Mouse (Mus musculus): Measurements from ENCODE around the gene Ebp. TPM values are rescaled to one million over a fixed set of nuclear protein-coding genes. Genes with fewer than 3 reads are reported as not detected.

Gene Ebp
- polyA plus RNA-seq, 1 experiment from 2014 or later = 29.3 TPM

- Histone ChIP-seq H3K36me3 (no peaks in the 10 kb centered on the region), H3K27me3 (no peaks in the 10 kb centered on the region), H3K9ac (replicated peaks) (no peak overlapping the region), H3K27ac (no peak overlapping the region), H3K4me3 (replicated peaks) (no peak overlapping the region), H3K9me3 (no peaks in the 10 kb centered on the region), H3K4me2 (replicated peaks) (no peak overlapping the region), H3K4me1 (replicated peaks) (no peaks in the 10 kb centered on the region; the same call in 1 of the 2 replicates)
- ATAC-seq = no peak
- 72% methylated on average over 2 of the region's 2 CpGs for WGBS
Measured at GRCm38 (mm10) chrX:8209720-8210119, 16.4 kb upstream of the Ebp start.

DNA sequence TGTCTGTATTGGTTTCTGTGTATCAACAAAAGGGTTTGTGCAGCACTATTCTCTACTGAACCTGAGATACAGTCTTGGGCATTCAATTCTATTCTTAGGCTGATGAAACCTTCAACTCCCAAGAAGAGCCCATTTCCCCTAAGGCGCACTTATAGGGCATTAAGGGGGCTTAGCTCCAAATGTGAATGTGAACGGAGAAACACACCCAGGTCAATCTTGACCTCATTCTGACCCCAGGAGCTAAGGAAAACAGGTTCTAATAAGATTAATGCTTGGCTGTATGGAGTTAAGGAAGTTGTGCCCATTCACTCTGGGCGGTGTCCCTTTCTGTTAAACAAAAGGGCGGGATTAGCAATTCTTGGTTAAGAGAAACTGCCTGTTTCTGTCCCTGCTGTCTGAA, 13.9 kb upstream of the Ebp start:
- H3K9me3 ChIP-seq = no peaks in the 10 kb centered on the region
- no peaks in the 10 kb centered on the region for H3K36me3 ChIP-seq
- WGBS = 31% methylated on average over 4 of the region's 4 CpGs
- H3K27me3 ChIP-seq = no peaks in the 10 kb centered on the region
- peak overlapping the region; percentile 54; the same call in 1 of the 2 replicates for H3K4me3 ChIP-seq (replicated peaks)
- no peak for ATAC-seq
- H3K4me2 ChIP-seq (replicated peaks) = peak overlapping the region; percentile 52
- no peaks in the 10 kb centered on the region; the same call in 1 of the 2 replicates for H3K4me1 ChIP-seq (replicated peaks)
- H3K9ac ChIP-seq (replicated peaks) = no peak overlapping the region
- H3K27ac ChIP-seq = no peak overlapping the region

DNA sequence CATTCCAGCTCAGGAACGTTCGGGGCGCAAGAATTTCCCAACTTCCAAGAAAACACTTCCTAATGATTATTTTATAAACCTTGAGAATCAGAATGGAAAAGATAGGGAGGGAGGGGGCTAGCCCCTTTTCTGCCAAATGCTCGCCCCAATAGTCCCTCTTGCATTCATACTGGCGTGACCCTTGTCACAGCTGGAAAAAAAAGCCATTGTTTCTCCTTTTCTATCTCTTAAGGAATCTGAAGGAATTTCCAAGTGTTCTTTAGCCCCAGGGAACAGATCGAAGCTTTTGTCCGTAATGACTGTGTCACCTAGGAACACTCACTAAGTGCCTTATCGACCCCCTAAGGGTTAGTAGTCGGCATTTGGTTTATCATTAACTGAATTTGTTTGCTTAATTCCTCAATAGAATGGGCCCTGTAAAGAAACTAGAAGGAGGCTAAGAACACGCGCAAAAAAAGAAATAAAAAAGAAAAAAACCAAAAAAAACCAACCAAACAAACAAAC, 13.4 kb upstream of the Ebp start:
- H3K36me3 ChIP-seq = no peaks in the 10 kb centered on the region
- peak; percentile 51 for ATAC-seq
- no peaks in the 10 kb centered on the region for H3K27me3 ChIP-seq
- H3K27ac ChIP-seq = no peak overlapping the region; the same call in 1 of the 2 replicates
- H3K4me3 ChIP-seq (replicated peaks) = peak overlapping the region; percentile 54
- 21% methylated on average over 11 of the region's 11 CpGs for WGBS
- H3K9me3 ChIP-seq = no peaks in the 10 kb centered on the region
- H3K9ac ChIP-seq (replicated peaks) = peak overlapping the region; percentile 70; the same call in 1 of the 2 replicates
- no peaks in the 10 kb centered on the region; the same call in 1 of the 2 replicates for H3K4me1 ChIP-seq (replicated peaks)
- H3K4me2 ChIP-seq (replicated peaks) = peak overlapping the region; percentile 52

GRCm38 (mm10) chrX:8206015-8206693, 12.8 kb upstream of the Ebp start, which contains the start of gene Porcn:
Gene Porcn, minus strand, starts transcription at chrX:8206525.
- Histone ChIP-seq H3K27me3 (no peaks in the 10 kb centered on the region), H3K4me1 (replicated peaks) (no peaks in the 10 kb centered on the region; the same call in 1 of the 2 replicates), H3K4me3 (replicated peaks) (peak within 1 kb of the TSS; percentile 54), H3K4me2 (replicated peaks) (peak within 1 kb of the TSS; percentile 52), H3K27ac (peak within 1 kb of the TSS; percentile 62), H3K9me3 (no peaks in the 10 kb centered on the region), H3K36me3 (0 out of 2 replicates have a peak, but pooled peaks cover 4% of the 10 kb centered on the region), H3K9ac (replicated peaks) (peak within 1 kb of the TSS; percentile 70)
- peak; percentile 96 for ATAC-seq
- WGBS = 17% methylated on average over 39 of the region's 46 CpGs

DNA sequence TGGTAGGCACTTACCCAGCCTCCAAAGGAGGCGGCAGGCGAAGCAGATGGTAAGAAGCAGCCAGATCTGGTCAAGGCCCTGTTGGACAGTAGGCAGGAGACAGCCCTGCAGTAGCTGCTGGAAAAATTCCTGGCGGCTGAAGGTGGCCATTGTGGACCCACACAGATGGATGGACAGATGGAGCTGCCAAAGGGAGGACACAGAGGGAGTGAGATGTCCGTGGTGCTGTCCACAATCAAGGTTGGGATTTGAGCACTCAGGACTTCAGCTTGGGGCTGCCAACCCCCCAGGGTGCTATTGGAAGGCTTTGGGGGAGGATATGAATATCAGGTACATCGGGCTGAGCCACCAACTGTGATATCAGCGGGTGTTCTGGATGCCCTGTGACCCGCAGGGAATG, 12.2 kb upstream of the Ebp start:
- H3K27ac ChIP-seq = peak overlapping the region; percentile 62; the same call in 1 of the 2 replicates
- H3K4me1 ChIP-seq (replicated peaks) = no peaks in the 10 kb centered on the region; the same call in 1 of the 2 replicates
- WGBS = 40% methylated on average over 7 of the region's 7 CpGs
- H3K4me2 ChIP-seq (replicated peaks) = peak overlapping the region; percentile 52
- no peak for ATAC-seq
- H3K27me3 ChIP-seq = no peaks in the 10 kb centered on the region
- H3K4me3 ChIP-seq (replicated peaks) = peak overlapping the region; percentile 54
- peaks cover 9% of the 10 kb centered on the region; the same call in 1 of the 2 replicates for H3K36me3 ChIP-seq
- H3K9me3 ChIP-seq = no peaks in the 10 kb centered on the region
- peak overlapping the region; percentile 70 for H3K9ac ChIP-seq (replicated peaks)

GRCm38 (mm10) chrX:8205088-8205487, 11.8 kb upstream of the Ebp start:
- ATAC-seq = no peak
- no peaks in the 10 kb centered on the region for H3K27me3 ChIP-seq
- no peak overlapping the region for H3K27ac ChIP-seq
- H3K4me2 ChIP-seq (replicated peaks) = peak overlapping the region; percentile 52
- H3K36me3 ChIP-seq = peaks cover 9% of the 10 kb centered on the region; the same call in 1 of the 2 replicates
- H3K4me3 ChIP-seq (replicated peaks) = peak overlapping the region; percentile 54; the same call in 1 of the 2 replicates
- no peaks in the 10 kb centered on the region for H3K9me3 ChIP-seq
- no peak overlapping the region for H3K9ac ChIP-seq (replicated peaks)
- no peaks in the 10 kb centered on the region; the same call in 1 of the 2 replicates for H3K4me1 ChIP-seq (replicated peaks)
- WGBS = 76% methylated on average over 4 of the region's 4 CpGs

DNA sequence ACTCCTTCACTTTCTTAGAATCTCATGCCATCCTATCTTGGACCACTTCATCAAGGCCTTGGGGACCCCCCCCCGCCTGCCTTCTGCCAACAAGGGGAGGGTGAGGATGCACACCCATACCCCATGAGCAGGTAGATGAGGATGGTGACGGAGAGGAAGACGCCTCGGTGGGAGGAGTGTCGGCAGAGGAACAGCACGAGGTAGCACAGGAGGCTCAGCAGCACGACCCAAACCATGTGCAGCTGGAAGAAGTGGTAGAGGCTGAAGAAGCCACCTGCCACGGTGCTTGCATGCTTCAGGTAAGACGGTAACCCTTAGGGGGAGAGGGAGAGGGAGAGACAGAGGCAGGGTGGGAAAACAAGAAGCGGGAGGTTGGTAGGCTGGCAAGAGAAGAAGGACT, 10.8 kb upstream of the Ebp start:
- Histone ChIP-seq H3K9ac (replicated peaks) (no peak overlapping the region), H3K9me3 (no peaks in the 10 kb centered on the region), H3K4me2 (replicated peaks) (no peak overlapping the region), H3K4me1 (replicated peaks) (no peaks in the 10 kb centered on the region; the same call in 1 of the 2 replicates), H3K27me3 (no peaks in the 10 kb centered on the region), H3K36me3 (peaks cover 16% of the 10 kb centered on the region), H3K27ac (no peak overlapping the region), H3K4me3 (replicated peaks) (no peak overlapping the region)
- ATAC-seq = no peak
- 80% methylated on average over 10 of the region's 10 CpGs for WGBS

DNA sequence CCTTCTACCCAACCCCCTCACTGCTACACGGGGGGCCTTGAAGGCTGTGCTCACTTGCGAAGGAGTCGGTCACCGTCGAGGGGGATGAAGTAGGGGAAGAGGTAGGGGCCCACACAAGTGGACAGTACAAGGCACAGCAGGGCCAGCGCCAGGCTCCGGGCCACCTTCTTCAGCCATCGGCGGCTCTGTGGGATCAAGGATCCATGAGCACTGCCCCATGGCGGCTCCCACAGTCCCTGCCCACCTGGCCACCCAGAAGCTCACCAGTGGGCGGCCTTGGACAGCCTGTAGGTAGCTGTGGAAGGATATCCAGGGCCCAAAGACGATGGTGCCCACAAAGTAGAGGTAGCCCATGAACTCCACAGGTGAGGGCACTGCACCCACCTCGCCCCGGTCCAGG, 9.8 kb upstream of the Ebp start:
- H3K27ac ChIP-seq = no peak overlapping the region
- no peak for ATAC-seq
- no peak overlapping the region for H3K4me2 ChIP-seq (replicated peaks)
- no peaks in the 10 kb centered on the region for H3K27me3 ChIP-seq
- H3K36me3 ChIP-seq = peaks cover 21% of the 10 kb centered on the region
- WGBS = 82% methylated on average over 14 of the region's 14 CpGs
- no peaks in the 10 kb centered on the region; the same call in 1 of the 2 replicates for H3K4me1 ChIP-seq (replicated peaks)
- H3K9ac ChIP-seq (replicated peaks) = no peak overlapping the region
- no peak overlapping the region for H3K4me3 ChIP-seq (replicated peaks)
- no peaks in the 10 kb centered on the region for H3K9me3 ChIP-seq

GRCm38 (mm10) chrX:8192640-8193418, 483 bp downstream of the Ebp start:
- H3K4me1 ChIP-seq (replicated peaks) = 0 out of 2 replicates have a peak, but pooled peaks cover 6% of the 10 kb centered on the region
- peak overlapping the region; percentile 49 for H3K4me3 ChIP-seq (replicated peaks)
- H3K9me3 ChIP-seq = no peaks in the 10 kb centered on the region
- peak overlapping the region; percentile 77 for H3K27ac ChIP-seq
- H3K36me3 ChIP-seq = no peaks in the 10 kb centered on the region; the same call in 1 of the 2 replicates
- peak; percentile 98 for ATAC-seq
- H3K9ac ChIP-seq (replicated peaks) = peak overlapping the region; percentile 61
- WGBS = 22% methylated on average over 34 of the region's 38 CpGs
- no peaks in the 10 kb centered on the region for H3K27me3 ChIP-seq
- peak overlapping the region; percentile 62 for H3K4me2 ChIP-seq (replicated peaks)

DNA sequence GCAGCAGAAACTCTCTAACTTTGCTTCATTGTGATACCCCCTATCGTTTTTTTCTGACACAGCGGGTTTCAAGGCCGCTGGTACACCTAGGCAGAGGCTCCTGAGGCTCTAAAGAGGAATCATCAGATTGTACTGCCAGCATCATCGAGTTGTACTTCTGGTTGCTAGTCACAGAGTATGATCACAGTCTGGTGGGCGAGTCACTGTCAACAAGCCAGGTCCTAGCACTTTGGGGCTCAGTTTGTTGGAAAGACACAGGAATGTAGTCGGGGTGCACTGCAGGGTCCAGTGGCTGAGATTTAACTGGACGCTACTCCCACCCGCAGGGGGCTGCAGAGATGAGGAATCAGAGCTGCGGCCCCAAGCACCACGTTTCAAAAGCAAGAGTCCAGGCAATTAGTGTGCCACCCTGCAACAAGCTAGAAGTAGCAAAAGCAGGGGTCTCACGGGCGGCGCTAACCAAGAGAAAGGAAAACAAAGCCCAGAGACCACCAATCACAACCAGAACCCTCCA, 1.1 kb downstream of the Ebp start:
- peak overlapping the region; percentile 61 for H3K9ac ChIP-seq (replicated peaks)
- peak overlapping the region; percentile 49 for H3K4me3 ChIP-seq (replicated peaks)
- no peaks in the 10 kb centered on the region for H3K9me3 ChIP-seq
- H3K27ac ChIP-seq = peak overlapping the region; percentile 77
- H3K27me3 ChIP-seq = no peaks in the 10 kb centered on the region
- no peak; the same call in 1 of the 2 replicates for ATAC-seq
- H3K4me2 ChIP-seq (replicated peaks) = peak overlapping the region; percentile 62
- WGBS = 16% methylated on average over 13 of the region's 13 CpGs
- H3K4me1 ChIP-seq (replicated peaks) = 0 out of 2 replicates have a peak, but pooled peaks cover 6% of the 10 kb centered on the region
- H3K36me3 ChIP-seq = no peaks in the 10 kb centered on the region

- Histone ChIP-seq H3K27ac (no peak overlapping the region), H3K4me2 (replicated peaks) (no peak overlapping the region), H3K27me3 (no peaks in the 10 kb centered on the region), H3K9ac (replicated peaks) (no peak overlapping the region), H3K36me3 (peaks cover 22% of the 10 kb centered on the region; the same call in 1 of the 2 replicates), H3K9me3 (no peaks in the 10 kb centered on the region), H3K4me1 (replicated peaks) (no peaks in the 10 kb centered on the region), H3K4me3 (replicated peaks) (no peak overlapping the region)
- no peak for ATAC-seq
- WGBS = 16% methylated on average over 7 of the region's 7 CpGs
Measured at GRCm38 (mm10) chrX:8182871-8183540, 10.3 kb downstream of the Ebp start.

Measured in midbrain, embryonic 13.5 days (tissue).